In genomic region chr11:88086737-88087627, GRCm38 (mm10) we compare ENCODE assay signal across 8 mouse cellular contexts. TPM values are rescaled to one million over a fixed set of nuclear protein-coding genes. Genes with fewer than 3 reads are reported as not detected.
DNase-seq lines count a peak whose midpoint lies in the region; ATAC-seq and TF ChIP-seq lines count a peak whose summit lies in the region.

No protein-coding gene starts in this region.

- H3K36me3 ChIP-seq in hindbrain, postnatal 0 days (ENCODE audit: insufficient read depth, low read length) = peaks cover 11% of the 10 kb centered on the region; the same call in 1 of the 2 replicates

- TF ChIP-seq CTCF in cortical plate, adult 2 months (IDR thresholded peaks at IDR 0.05; ENCODE audit: extremely low read depth, insufficient read depth, low read length) = no peak
- TF ChIP-seq CTCF in hindbrain, postnatal 0 days (IDR thresholded peaks at IDR 0.05; ENCODE audit: low read depth) = 0 out of 2 replicates have a peak, but pooled peaks have one; percentile 19

- H3K4me3 ChIP-seq in cortical plate, adult 2 months (ENCODE audit: insufficient read depth, low read length) = peak overlapping the region; percentile 27
- H3K4me3 ChIP-seq in hindbrain, postnatal 0 days (ENCODE audit: low read length) = peak overlapping the region; percentile 30

- 0 out of 2 replicates have a peak overlapping the region, but pooled peaks have one; percentile 5 for H3K27ac ChIP-seq in cortical plate, adult 2 months (ENCODE audit: insufficient read depth, low read length)
- H3K27ac ChIP-seq in hindbrain, postnatal 0 days = peak overlapping the region; percentile 80

- WGBS in hindbrain, postnatal 0 days = 4% methylated on average over 25 of the region's 25 CpGs

- H3K4me2 ChIP-seq in hindbrain, postnatal 0 days (ENCODE audit: low read depth, low read length) = peak overlapping the region; percentile 63

- no peaks in the 10 kb centered on the region for H3K27me3 ChIP-seq in hindbrain, postnatal 0 days (ENCODE audit: insufficient read depth, low read length)

- TF ChIP-seq POLR2A in cortical plate, adult 2 months (IDR thresholded peaks at IDR 0.05; ENCODE audit: extremely low read depth, insufficient read depth, low read length) = peak; percentile 43; the same call in 1 of the 2 replicates

- DNase-seq in gastrocnemius, adult 8-10 months (ENCODE audit: low spot score in 2 of 2) = peak; percentile 88 to 92
- peak; percentile 97 for DNase-seq in hindbrain, postnatal 0 days (ENCODE audit: low spot score)
- peak; percentile 83 for DNase-seq in left cerebral cortex, adult 11 months (ENCODE audit: low spot score)
- DNase-seq in lung, postnatal 25 days (ENCODE audit: low spot score) = peak; percentile 91
- peak; percentile 81 for DNase-seq in retina, adult 2 months (ENCODE audit: low read depth, low spot score)
- DNase-seq in thymus, postnatal 14 days = peak; percentile 86

- peak overlapping the region; percentile 49; the same call in 1 of the 2 replicates for H3K9ac ChIP-seq in hindbrain, postnatal 0 days (replicated peaks; ENCODE audit: low read length)

- peak; percentile 86 for ATAC-seq in activated CD4-positive, CD25-positive, alpha-beta regulatory T cell, adult 4 months
- peak; percentile 99 for ATAC-seq in hindbrain, postnatal 0 days

- no peaks in the 10 kb centered on the region for H3K4me1 ChIP-seq in cortical plate, adult 2 months (ENCODE audit: control insufficient read depth, insufficient read depth, low read length)
- H3K4me1 ChIP-seq in hindbrain, postnatal 0 days (ENCODE audit: insufficient read depth, low read length) = peaks cover 9% of the 10 kb centered on the region

- H3K9me3 ChIP-seq in hindbrain, postnatal 0 days (ENCODE audit: low read length) = no peaks in the 10 kb centered on the region

RNA-seq across cellular contexts. Expression of gene Cuedc1, which starts 10.9 kb away (rescaled TPM):
- polyA plus RNA-seq in activated CD4-positive, CD25-positive, alpha-beta regulatory T cell, adult 4 months (2017; shearing (Covaris generic)) = 1 to 10 TPM; 5.4 to 5.8 TPM
- 22.3 and 23.9 TPM in 2 replicates for polyA plus RNA-seq in cortical plate, adult 2 months (2012; rRNA removed)
- total RNA-seq in gastrocnemius, adult 8-10 months (2022) = 100 to 1,000 TPM; 108 to 156 (median 116) TPM
- total RNA-seq in hindbrain, postnatal 0 days (2014; rRNA removed) = 33.6 and 44.6 TPM in 2 replicates
- polyA plus RNA-seq in hindbrain, postnatal 0 days (2015; fragmentation: Nextera tagmentation; extraction: Ambion mirVana) = 35.8 and 40.9 TPM in 2 replicates

RNA-seq across cellular contexts. Expression of gene Vezf1, which starts 18.9 kb away (rescaled TPM):
- polyA plus RNA-seq in activated CD4-positive, CD25-positive, alpha-beta regulatory T cell, adult 4 months (2017; shearing (Covaris generic)) = 10 to 100 TPM; 20.6 to 21.0 TPM
- 16.8 and 18.5 TPM in 2 replicates for polyA plus RNA-seq in cortical plate, adult 2 months (2012; rRNA removed)
- total RNA-seq in gastrocnemius, adult 8-10 months (2022) = 100 to 1,000 TPM in 1 of 4 experiments, 10 to 100 TPM in 3; 98.6 to 102 (median 98.9) TPM
- 32.7 and 33.5 TPM in 2 replicates for total RNA-seq in hindbrain, postnatal 0 days (2014; rRNA removed)
- polyA plus RNA-seq in hindbrain, postnatal 0 days (2015; fragmentation: Nextera tagmentation; extraction: Ambion mirVana) = 29.2 and 31.9 TPM in 2 replicates

RNA-seq across cellular contexts. Expression of gene Srsf1, which starts 39.8 kb away (rescaled TPM):
- polyA plus RNA-seq in activated CD4-positive, CD25-positive, alpha-beta regulatory T cell, adult 4 months (2017; shearing (Covaris generic)) = 10 to 100 TPM; 32.1 to 38.4 TPM
- polyA plus RNA-seq in cortical plate, adult 2 months (2012; rRNA removed) = 229 and 247 TPM in 2 replicates
- 10 to 100 TPM; 52.7 to 62.4 (median 59.0) TPM for total RNA-seq in gastrocnemius, adult 8-10 months (2022)
- 277 and 332 TPM in 2 replicates for total RNA-seq in hindbrain, postnatal 0 days (2014; rRNA removed)
- 124 and 130 TPM in 2 replicates for polyA plus RNA-seq in hindbrain, postnatal 0 days (2015; fragmentation: Nextera tagmentation; extraction: Ambion mirVana)

Comparison
In these comparisons a context has a peak if more than half of its experiments do, and no peak if none do; other contexts are left out.
1. Peak in every context shown above with its lines: DNase-seq, ATAC-seq, H3K4me3 ChIP-seq and H3K27ac ChIP-seq.